Mouse (Mus musculus) kidney, embryonic 15.5 days (tissue): ENCODE measurements around the gene Ms4a4a. TPM values are rescaled to one million over a fixed set of nuclear protein-coding genes. Genes with fewer than 3 reads are reported as not detected.
"Not testable (repeated sequence)": the region's sequence is repeated elsewhere in the genome, so short reads cannot be mapped to it uniquely, and the experiment has no call there.

Experiments used
- ATAC-seq: fragments of 200-750 bp; cut with Nextera tagmentation; replicated peaks from 2 replicates; pipeline ENCODE4 v1.8.0; 2017; ENCODE audit warnings: moderate TSS enrichment; ENCODE audit not compliant: low FRiP score
- H3K27ac ChIP-seq: fragments of 300-500 bp; sonication (generic); 2 replicates; pipeline ENCODE4 v1.5.1; 2015; ENCODE audit warnings: mild to moderate bottlenecking, inconsistent platforms
- H3K27me3 ChIP-seq: fragments of 300-500 bp; sonication (generic); 2 replicates; pipeline ENCODE4 v1.6.1; 2015; ENCODE audit warnings: inconsistent platforms
- H3K36me3 ChIP-seq: fragments of 300-500 bp; sonication (generic); 2 replicates; pipeline ENCODE4 v1.6.1; 2015; ENCODE audit warnings: inconsistent platforms
- H3K4me1 ChIP-seq: fragments of 300-500 bp; sonication (generic); 2 replicates; pipeline ENCODE4 v1.6.1; 2015; ENCODE audit warnings: inconsistent platforms
- H3K4me2 ChIP-seq: fragments of 300-500 bp; sonication (generic); 2 replicates; pipeline ENCODE4 v1.6.1; 2015; ENCODE audit warnings: moderate library complexity, mild to moderate bottlenecking, inconsistent platforms
- H3K4me3 ChIP-seq: fragments of 300-500 bp; sonication (generic); replicated peaks from 2 replicates; pipeline ENCODE4 v1.5.1; 2015; ENCODE audit warnings: mild to moderate bottlenecking, inconsistent platforms
- H3K9ac ChIP-seq: fragments of 300-500 bp; sonication (generic); 2 replicates; pipeline ENCODE4 v1.6.1; 2015; ENCODE audit warnings: mild to moderate bottlenecking, inconsistent platforms
- H3K9me3 ChIP-seq: fragments of 300-500 bp; sonication (generic); replicated peaks from 2 replicates; pipeline ENCODE4 v1.6.1; 2016; ENCODE audit warnings: inconsistent platforms
- WGBS: fragments of 180-500 bp; shearing (Covaris S2); methylation state at CpG from one replicate; pipeline ENCODE4 v1.1.7; 2015; ENCODE audit warnings: mixed read lengths; 5-methylcytosine and 5-hydroxymethylcytosine counted together
- polyA plus RNA-seq: library from polyadenylated mRNA; unstranded; fragments of >200 nt; fragmentation: Nextera tagmentation; extraction: Ambion mirVana; gene quantifications from 2 replicates; pipeline ENCODE4 v1.2.1, GENCODE M21; 2015

The Ms4a4a gene
- polyA plus RNA-seq, 1 experiment from 2014 or later, result 6.2 TPM

GRCm38 (mm10) chr19:11387685-11388084 lies 12.4 kb downstream of the Ms4a4a start:
- Histone ChIP-seq H3K27me3 (no peaks in the 10 kb centered on the region), H3K27ac (no peak overlapping the region), H3K4me2 (no peak overlapping the region), H3K36me3 (no peaks in the 10 kb centered on the region), H3K9ac (no peak overlapping the region), H3K9me3 (no peaks in the 10 kb centered on the region), H3K4me1 (no peaks in the 10 kb centered on the region), H3K4me3 (no peak overlapping the region)
- WGBS, result 83% methylated on average over 4 of the region's 4 CpGs
- no peak for ATAC-seq

- Histone ChIP-seq H3K9ac (no peak overlapping the region), H3K9me3 (no peaks in the 10 kb centered on the region), H3K36me3 (no peaks in the 10 kb centered on the region), H3K27ac (no peak overlapping the region), H3K4me2 (no peak overlapping the region), H3K4me3 (no peak overlapping the region), H3K27me3 (no peaks in the 10 kb centered on the region), H3K4me1 (no peaks in the 10 kb centered on the region)
- WGBS, result 77% methylated on average over 2 of the region's 2 CpGs
- no peak for ATAC-seq
Observed at GRCm38 (mm10) chr19:11388949-11389348, 13.6 kb downstream of the Ms4a4a start.

- no peaks in the 10 kb centered on the region for H3K27me3 ChIP-seq
- no peak for ATAC-seq
- no peaks in the 10 kb centered on the region for H3K9me3 ChIP-seq
- no peaks in the 10 kb centered on the region for H3K36me3 ChIP-seq
- no peak overlapping the region for H3K4me2 ChIP-seq
- H3K27ac ChIP-seq, result no peak overlapping the region
- no peaks in the 10 kb centered on the region for H3K4me1 ChIP-seq
- no peak overlapping the region for H3K9ac ChIP-seq
- no peak overlapping the region for H3K4me3 ChIP-seq
Observed at GRCm38 (mm10) chr19:11395769-11396168, 20.4 kb downstream of the Ms4a4a start.

GRCm38 (mm10) chr19:11404527-11404926 lies 29.2 kb downstream of the Ms4a4a start, which contains the start of gene Ms4a4c:
Gene Ms4a4c (plus strand): TSS chr19:11404770.
- no peak within 1 kb of the TSS for H3K4me3 ChIP-seq
- H3K27ac ChIP-seq, result no peak within 1 kb of the TSS
- no peaks in the 10 kb centered on the region for H3K36me3 ChIP-seq
- H3K4me2 ChIP-seq, result no peak within 1 kb of the TSS
- H3K9ac ChIP-seq, result no peak within 1 kb of the TSS
- no peaks in the 10 kb centered on the region for H3K27me3 ChIP-seq
- no peak for ATAC-seq
- WGBS, result 86% methylated on average over 3 of the region's 3 CpGs
- no peaks in the 10 kb centered on the region for H3K4me1 ChIP-seq
- H3K9me3 ChIP-seq, result no peaks in the 10 kb centered on the region

- Histone ChIP-seq H3K9me3 (no peaks in the 10 kb centered on the region), H3K36me3 (no peaks in the 10 kb centered on the region), H3K4me1 (no peaks in the 10 kb centered on the region), H3K4me2 (no peak overlapping the region), H3K9ac (no peak overlapping the region), H3K4me3 (no peak overlapping the region), H3K27me3 (no peaks in the 10 kb centered on the region), H3K27ac (no peak overlapping the region)
- ATAC-seq, result no peak
Observed at GRCm38 (mm10) chr19:11407428-11407827, 32.1 kb downstream of the Ms4a4a start.

- H3K4me3 ChIP-seq, result no peak overlapping the region
- no peaks in the 10 kb centered on the region for H3K4me1 ChIP-seq
- no peak overlapping the region for H3K4me2 ChIP-seq
- H3K27me3 ChIP-seq, result no peaks in the 10 kb centered on the region
- H3K27ac ChIP-seq, result no peak overlapping the region
- no peaks in the 10 kb centered on the region for H3K36me3 ChIP-seq
- H3K9me3 ChIP-seq, result no peaks in the 10 kb centered on the region
- no peak for ATAC-seq
- 88% methylated on average over 1 of the region's 1 CpGs for WGBS
- H3K9ac ChIP-seq, result no peak overlapping the region
Observed at GRCm38 (mm10) chr19:11408591-11408990, 33.3 kb downstream of the Ms4a4a start.

GRCm38 (mm10) chr19:11411640-11412039 lies 36.3 kb downstream of the Ms4a4a start:
- 83% methylated on average over 1 of the region's 1 CpGs for WGBS
- no peak overlapping the region for H3K4me2 ChIP-seq

GRCm38 (mm10) chr19:11414084-11414483 lies 38.8 kb downstream of the Ms4a4a start:
- 86% methylated on average over 1 of the region's 1 CpGs for WGBS
- Histone ChIP-seq H3K27ac (no peak overlapping the region), H3K9me3 (no peaks in the 10 kb centered on the region), H3K9ac (no peak overlapping the region), H3K4me1 (no peaks in the 10 kb centered on the region), H3K36me3 (no peaks in the 10 kb centered on the region), H3K27me3 (no peaks in the 10 kb centered on the region), H3K4me3 (no peak overlapping the region), H3K4me2 (no peak overlapping the region)
- ATAC-seq, result no peak

More at GRCm38 (mm10) chr19:11411640-11412039, 36.3 kb downstream of the Ms4a4a start:
- ATAC-seq, result no peak
- H3K27ac ChIP-seq, result no peak overlapping the region
- H3K4me1 ChIP-seq, result no peaks in the 10 kb centered on the region
- no peak overlapping the region for H3K9ac ChIP-seq
- H3K27me3 ChIP-seq, result no peaks in the 10 kb centered on the region
- H3K4me3 ChIP-seq, result no peak overlapping the region
- no peaks in the 10 kb centered on the region for H3K36me3 ChIP-seq
- no peaks in the 10 kb centered on the region for H3K9me3 ChIP-seq

GRCm38 (mm10) chr19:11415581-11415980 lies 40.3 kb downstream of the Ms4a4a start:
- Histone ChIP-seq H3K4me1 (no peaks in the 10 kb centered on the region), H3K4me3 (no peak overlapping the region), H3K27me3 (no peaks in the 10 kb centered on the region), H3K9me3 (no peaks in the 10 kb centered on the region), H3K36me3 (no peaks in the 10 kb centered on the region), H3K4me2 (no peak overlapping the region), H3K9ac (no peak overlapping the region), H3K27ac (no peak overlapping the region)
- no peak for ATAC-seq
- WGBS, result 70% methylated on average over 3 of the region's 3 CpGs

- H3K27me3 ChIP-seq, H3K9me3 ChIP-seq, H3K36me3 ChIP-seq, H3K9ac ChIP-seq, H3K27ac ChIP-seq, H3K4me2 ChIP-seq, ATAC-seq, H3K4me3 ChIP-seq, H3K4me1 ChIP-seq: not testable (repeated sequence)
- 80% methylated on average over 3 of the region's 3 CpGs for WGBS
Observed at GRCm38 (mm10) chr19:11418865-11419264, 43.5 kb downstream of the Ms4a4a start.

GRCm38 (mm10) chr19:11431209-11431608 lies 55.9 kb downstream of the Ms4a4a start:
- H3K4me1 ChIP-seq, ATAC-seq, H3K27ac ChIP-seq, H3K27me3 ChIP-seq, H3K4me3 ChIP-seq, H3K9ac ChIP-seq, H3K36me3 ChIP-seq, H3K4me2 ChIP-seq, H3K9me3 ChIP-seq: not testable (repeated sequence)
- WGBS, result 76% methylated on average over 1 of the region's 1 CpGs

- Histone ChIP-seq H3K27ac (no peak overlapping the region), H3K36me3 (no peaks in the 10 kb centered on the region), H3K4me1 (no peaks in the 10 kb centered on the region), H3K9ac (no peak overlapping the region), H3K4me3 (no peak overlapping the region), H3K9me3 (no peaks in the 10 kb centered on the region), H3K4me2 (no peak overlapping the region), H3K27me3 (no peaks in the 10 kb centered on the region)
- no peak for ATAC-seq
- 89% methylated on average over 4 of the region's 4 CpGs for WGBS
Observed at GRCm38 (mm10) chr19:11435058-11435834, 59.9 kb downstream of the Ms4a4a start.
